Mouse (Mus musculus): ENCODE measurements around the gene Glipr2. TPM values are rescaled to one million over a fixed set of nuclear protein-coding genes. Genes with fewer than 3 reads are reported as not detected.

The Glipr2 gene
- total and polyA plus RNA-seq, 3 experiments: 60.3 to 146 (median 62.8) TPM

DNA sequence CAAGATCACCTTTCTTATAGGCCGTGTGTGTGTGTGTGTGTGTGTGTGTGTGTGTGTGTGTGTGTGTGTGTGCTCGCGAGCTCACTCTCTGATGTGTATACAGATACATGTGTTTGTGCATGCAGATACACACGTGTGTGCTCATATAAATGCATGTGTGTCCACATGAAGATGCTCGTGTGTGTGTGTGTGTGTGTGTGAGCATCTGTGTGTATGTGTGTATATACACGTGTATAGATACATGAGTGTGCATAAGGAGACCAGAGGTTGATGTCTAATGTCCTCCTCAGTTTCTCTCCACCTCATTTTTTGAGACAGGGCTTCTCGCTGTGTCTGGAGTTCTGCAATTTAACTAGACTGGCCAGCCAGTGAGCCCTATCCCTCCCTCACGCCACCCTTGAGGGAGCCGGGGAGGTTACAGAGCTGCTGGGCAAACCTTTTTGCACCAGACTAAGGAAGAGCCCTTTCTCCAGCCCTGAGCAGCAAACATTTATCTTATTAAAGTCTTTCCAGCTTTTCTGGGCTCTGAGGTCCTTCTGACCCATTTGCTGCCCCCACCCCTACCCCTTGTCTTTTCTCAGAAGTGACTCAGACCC lies 14.4 kb downstream of the Glipr2 start:
- Histone ChIP-seq H3K9me3 (replicated peaks; ENCODE audit: low read length) (no peaks in the 10 kb centered on the region), H3K4me3 (replicated peaks in 1 of 3; ENCODE audit: low read depth in 2 of 3, low read length in 2 of 3, poor library complexity in 1 of 3) (peak overlapping the region in 2 of 3 experiments; percentile 17 to 36), H3K79me2 (replicated peaks; ENCODE audit: control insufficient read depth, extremely low read depth, insufficient read depth, poor library complexity, severe bottlenecking) (peaks cover 3% of the 10 kb centered on the region; the same call in 1 of the 2 replicates), H3K27ac (ENCODE audit: insufficient read depth, low read depth) (peak overlapping the region; percentile 99), H3K27me3 (replicated peaks) (no peaks in the 10 kb centered on the region), H3K4me2 (ENCODE audit: insufficient read depth, low read depth, poor library complexity, severe bottlenecking) (peak overlapping the region; percentile 74), H3K36me3 (replicated peaks in 1 of 2; ENCODE audit: control insufficient read depth in 1 of 2, insufficient read depth in 1 of 2, low read length in 1 of 2) (peaks cover 5 to 48% of the 10 kb centered on the region in 2 experiments), H3K4me1 (ENCODE audit: control insufficient read depth in 1 of 2, insufficient read depth in 2 of 2) (peaks cover 48 to 88% of the 10 kb centered on the region in 2 experiments), H3K9ac (ENCODE audit: insufficient read depth, low read depth) (peak overlapping the region; percentile 27; the same call in 1 of the 2 replicates)
- TF ChIP-seq EP300 (IDR thresholded peaks at IDR 0.05; ENCODE audit: low read length): no peak
- peak; percentile 73 for TF ChIP-seq MAX (IDR thresholded peaks at IDR 0.05; ENCODE audit: low read length)
- 0 out of 2 replicates have a peak, but pooled peaks have one; percentile 15 for TF ChIP-seq UBTF (IDR thresholded peaks at IDR 0.05; ENCODE audit: low read depth, low read length)
- peak; percentile 30; the same call in 1 of the 2 replicates for TF ChIP-seq MYC (IDR thresholded peaks at IDR 0.05; ENCODE audit: low read depth, low read length)
- 0 out of 2 replicates have a peak, but pooled peaks have one; percentile 31 for TF ChIP-seq ZMIZ1 (IDR thresholded peaks at IDR 0.05; ENCODE audit: low read depth, low read length)
- in situ Hi-C loops (cut with MboI; ENCODE audit: low pct_ligation_motif_present, low pct_unique_long_range_greater_than_20kb, low sequenced_read_pairs) (no loop called here), dilution Hi-C loops (cut with MboI; ENCODE audit: extremely low pct_ligation_motif_present, extremely low pct_unique_long_range_greater_than_20kb, low sequenced_read_pairs) (no loop called here)
- no peak for DNase-seq (ENCODE audit: extremely low read depth)

DNA sequence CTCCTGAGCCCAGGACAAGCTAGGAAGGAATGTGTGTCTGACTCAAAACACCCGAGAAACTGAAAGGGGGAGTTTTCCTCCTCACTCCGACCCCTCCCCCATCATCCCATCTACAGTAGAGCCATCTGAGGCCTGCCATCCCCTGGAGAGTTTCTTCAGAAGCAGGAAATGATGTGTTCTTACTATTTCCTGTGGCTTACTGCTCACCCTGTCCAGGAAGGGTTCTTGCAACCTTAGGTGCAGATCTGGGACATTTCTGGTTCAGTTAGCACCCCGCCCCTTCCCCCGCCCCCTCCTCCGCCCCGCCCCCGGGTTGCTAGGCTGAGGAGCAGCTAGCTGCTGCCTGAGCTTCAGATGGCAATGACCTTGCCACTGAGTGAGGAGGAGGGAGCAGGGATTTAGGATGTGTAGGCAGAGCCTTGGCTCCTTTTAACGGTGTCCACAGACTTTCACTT lies 15.0 kb downstream of the Glipr2 start:
- Histone ChIP-seq H3K4me1 (ENCODE audit: control insufficient read depth in 1 of 2, insufficient read depth in 2 of 2) (peaks cover 46 to 84% of the 10 kb centered on the region in 2 experiments), H3K79me2 (replicated peaks; ENCODE audit: control insufficient read depth, extremely low read depth, insufficient read depth, poor library complexity, severe bottlenecking) (peaks cover 3% of the 10 kb centered on the region; the same call in 1 of the 2 replicates), H3K27me3 (replicated peaks) (no peaks in the 10 kb centered on the region), H3K9ac (ENCODE audit: insufficient read depth, low read depth) (0 out of 2 replicates have a peak overlapping the region, but pooled peaks have one; percentile 13), H3K27ac (ENCODE audit: insufficient read depth, low read depth) (peak overlapping the region; percentile 99), H3K4me2 (ENCODE audit: insufficient read depth, low read depth, poor library complexity, severe bottlenecking) (peak overlapping the region; percentile 74), H3K4me3 (replicated peaks in 1 of 3; ENCODE audit: low read depth in 2 of 3, low read length in 2 of 3, poor library complexity in 1 of 3) (no peak overlapping the region), H3K9me3 (replicated peaks; ENCODE audit: low read length) (no peaks in the 10 kb centered on the region), H3K36me3 (replicated peaks in 1 of 2; ENCODE audit: control insufficient read depth in 1 of 2, insufficient read depth in 1 of 2, low read length in 1 of 2) (peaks cover 5 to 48% of the 10 kb centered on the region in 2 experiments)
- in situ Hi-C loops (cut with MboI; ENCODE audit: low pct_ligation_motif_present, low pct_unique_long_range_greater_than_20kb, low sequenced_read_pairs) (no loop called here), dilution Hi-C loops (cut with MboI; ENCODE audit: extremely low pct_ligation_motif_present, extremely low pct_unique_long_range_greater_than_20kb, low sequenced_read_pairs) (no loop called here)
- DNase-seq (ENCODE audit: extremely low read depth): peak; percentile 98
- TF ChIP-seq ETS1 (conservative IDR thresholded peaks at IDR 0.05; ENCODE audit: low read depth, low read length) (peak; percentile 97), USF1 (IDR thresholded peaks at IDR 0.05; ENCODE audit: low read depth, low read length) (no peak), MAX (IDR thresholded peaks at IDR 0.05; ENCODE audit: low read length) (no peak), HCFC1 (IDR thresholded peaks at IDR 0.05; ENCODE audit: low read depth, low read length) (peak; percentile 67), TBP (conservative IDR thresholded peaks at IDR 0.05; ENCODE audit: low read depth, low read length) (no peak), RAD21 (IDR thresholded peaks at IDR 0.05; ENCODE audit: low read depth, low read length) (peak; percentile 1), JUND (conservative IDR thresholded peaks at IDR 0.05; ENCODE audit: low read depth, low read length) (peak; percentile 73), SMC3 (IDR thresholded peaks at IDR 0.05; ENCODE audit: low read depth, low read length) (no peak), CHD2 (IDR thresholded peaks at IDR 0.05; ENCODE audit: low read length) (peak; percentile 89), USF2 (conservative IDR thresholded peaks at IDR 0.05; ENCODE audit: low read depth, low read length) (no peak), IRF4 (IDR thresholded peaks at IDR 0.05; ENCODE audit: low read depth, low read length) (peak; percentile 96), MXI1 (IDR thresholded peaks at IDR 0.05; ENCODE audit: low read depth, low read length) (no peak; the same call in 1 of the 2 replicates), ZMIZ1 (IDR thresholded peaks at IDR 0.05; ENCODE audit: low read depth, low read length) (no peak), GABPA (IDR thresholded peaks at IDR 0.05; ENCODE audit: insufficient replicate concordance, low read depth, low read length) (no peak), POLR2A (IDR thresholded peaks at IDR 0.05; ENCODE audit: low read depth, low read length) (peak; percentile 63), TCF12 (IDR thresholded peaks at IDR 0.05; ENCODE audit: low read depth, low read length) (peak; percentile 83), NRF1 (IDR thresholded peaks at IDR 0.05; ENCODE audit: low read depth, low read length) (0 out of 2 replicates have a peak, but pooled peaks have one; percentile 8), POLR2AphosphoS2 (IDR thresholded peaks at IDR 0.05; ENCODE audit: low read depth, low read length) (no peak), EP300 (IDR thresholded peaks at IDR 0.05; ENCODE audit: low read length) (peak; percentile 86), CTCF (conservative IDR thresholded peaks at IDR 0.05 in 1 of 2, IDR thresholded peaks at IDR 0.05 in 1 of 2; ENCODE audit: low read depth in 2 of 2, low read length in 2 of 2) (no peak), ZNF384 (IDR thresholded peaks at IDR 0.05; ENCODE audit: low read depth, low read length) (no peak), PAX5 (IDR thresholded peaks at IDR 0.05; ENCODE audit: low read length) (no peak), E2F4 (IDR thresholded peaks at IDR 0.05; ENCODE audit: insufficient replicate concordance, low read depth, low read length) (no peak), RCOR1 (conservative IDR thresholded peaks at IDR 0.05; ENCODE audit: low read depth, low read length) (peak; percentile 78; the same call in 1 of the 2 replicates), UBTF (IDR thresholded peaks at IDR 0.05; ENCODE audit: low read depth, low read length) (no peak), KAT2A (IDR thresholded peaks at IDR 0.05; ENCODE audit: insufficient replicate concordance, low read length) (peak; percentile 77), ZKSCAN1 (IDR thresholded peaks at IDR 0.05; ENCODE audit: borderline replicate concordance, low read depth, low read length) (no peak), MAZ (IDR thresholded peaks at IDR 0.05; ENCODE audit: low read depth, low read length) (peak; percentile 94), NELFE (IDR thresholded peaks at IDR 0.05; ENCODE audit: low read depth, low read length) (0 out of 2 replicates have a peak, but pooled peaks have one; percentile 46), ELF1 (IDR thresholded peaks at IDR 0.05; ENCODE audit: low read depth, low read length) (peak; percentile 78)

Measured in CH12.LX (cell line).